Mouse (Mus musculus) forebrain, embryonic 13.5 days (tissue): ENCODE measurements around the gene Gna15. TPM values are rescaled to one million over a fixed set of nuclear protein-coding genes. Genes with fewer than 3 reads are reported as not detected.

Experiments
- ATAC-seq: fragments of 200-750 bp; cut with Nextera tagmentation; 2 replicates; pipeline ENCODE4 v1.8.0; 2017
- H3K27ac ChIP-seq: fragments of 300-500 bp; sonication (generic); 2 replicates; pipeline ENCODE4 v1.5.1; 2015; ENCODE audit warnings: inconsistent platforms, mild to moderate bottlenecking, moderate library complexity
- H3K27me3 ChIP-seq: fragments of 300-500 bp; sonication (generic); 2 replicates; pipeline ENCODE4 v1.6.1; 2015; ENCODE audit warnings: mild to moderate bottlenecking, inconsistent platforms
- H3K36me3 ChIP-seq: fragments of 300-500 bp; sonication (generic); 2 replicates; pipeline ENCODE4 v1.6.1; 2015; ENCODE audit warnings: mild to moderate bottlenecking, inconsistent platforms; ENCODE audit not compliant: poor library complexity, severe bottlenecking
- H3K4me1 ChIP-seq: fragments of 300-500 bp; sonication (generic); 2 replicates; pipeline ENCODE4 v1.6.1; 2015; ENCODE audit warnings: inconsistent platforms
- H3K4me2 ChIP-seq: fragments of 300-500 bp; sonication (generic); 2 replicates; pipeline ENCODE4 v1.6.1; 2015; ENCODE audit warnings: inconsistent platforms, mild to moderate bottlenecking, moderate library complexity
- H3K4me3 ChIP-seq: fragments of 300-500 bp; sonication (generic); 2 replicates; pipeline ENCODE4 v1.5.1; 2015; ENCODE audit warnings: mild to moderate bottlenecking, inconsistent platforms
- H3K9ac ChIP-seq: fragments of 300-500 bp; sonication (generic); 2 replicates; pipeline ENCODE4 v1.6.1; 2015; ENCODE audit warnings: mild to moderate bottlenecking, inconsistent platforms
- H3K9me3 ChIP-seq: fragments of 300-500 bp; sonication (generic); replicated peaks from 2 replicates; pipeline ENCODE4 v1.6.1; 2016; ENCODE audit warnings: inconsistent platforms
- WGBS: fragments of 180-500 bp; shearing (Covaris S2); methylation state at CpG from one replicate; pipeline ENCODE4 v1.1.7; 2015; 5-methylcytosine and 5-hydroxymethylcytosine counted together
- polyA plus RNA-seq: library from polyadenylated mRNA; unstranded; fragments of >200 nt; fragmentation: Nextera tagmentation; extraction: Ambion mirVana; gene quantifications from 2 replicates; pipeline ENCODE4 v1.2.1, GENCODE M21; 2015

The Gna15 gene
- polyA plus RNA-seq, 1 experiment from 2014 or later: 0.57 TPM

GRCm38 (mm10) chr10:81538321-81539048 lies 14.5 kb upstream of the Gna15 start:
- no peak for ATAC-seq
- no peak overlapping the region for H3K4me3 ChIP-seq
- H3K4me2 ChIP-seq: no peak overlapping the region
- 87% methylated on average over 3 of the region's 3 CpGs for WGBS
- no peak overlapping the region for H3K27ac ChIP-seq
- H3K36me3 ChIP-seq: peaks cover 24% of the 10 kb centered on the region
- no peaks in the 10 kb centered on the region for H3K9me3 ChIP-seq
- peaks cover 30% of the 10 kb centered on the region for H3K4me1 ChIP-seq
- no peaks in the 10 kb centered on the region for H3K27me3 ChIP-seq
- H3K9ac ChIP-seq: no peak overlapping the region

- H3K4me1 ChIP-seq: peaks cover 20% of the 10 kb centered on the region
- H3K9me3 ChIP-seq: no peaks in the 10 kb centered on the region
- WGBS: 81% methylated on average over 2 of the region's 2 CpGs
- ATAC-seq: no peak
- peaks cover 32% of the 10 kb centered on the region for H3K36me3 ChIP-seq
- no peak overlapping the region for H3K4me2 ChIP-seq
- no peak overlapping the region for H3K9ac ChIP-seq
- no peaks in the 10 kb centered on the region for H3K27me3 ChIP-seq
- H3K4me3 ChIP-seq: no peak overlapping the region
- H3K27ac ChIP-seq: no peak overlapping the region
These were observed 13.4 kb upstream of the Gna15 start for GRCm38 (mm10) chr10:81537429-81537828.

- no peaks in the 10 kb centered on the region for H3K9me3 ChIP-seq
- H3K4me1 ChIP-seq: peaks cover 13% of the 10 kb centered on the region; the same call in 1 of the 2 replicates
- ATAC-seq: no peak
- H3K4me2 ChIP-seq: no peak overlapping the region
- H3K9ac ChIP-seq: no peak overlapping the region
- no peaks in the 10 kb centered on the region for H3K27me3 ChIP-seq
- H3K27ac ChIP-seq: no peak overlapping the region
- 83% methylated on average over 6 of the region's 6 CpGs for WGBS
- no peak overlapping the region for H3K4me3 ChIP-seq
- H3K36me3 ChIP-seq: peaks cover 33% of the 10 kb centered on the region
These were observed 12.7 kb upstream of the Gna15 start for GRCm38 (mm10) chr10:81536734-81537133.

- Histone ChIP-seq H3K4me2 (no peak overlapping the region), H3K4me1 (0 out of 2 replicates have a peak, but pooled peaks cover 4% of the 10 kb centered on the region), H3K36me3 (peaks cover 46% of the 10 kb centered on the region), H3K27me3 (no peaks in the 10 kb centered on the region), H3K27ac (no peak overlapping the region), H3K4me3 (no peak overlapping the region), H3K9me3 (no peaks in the 10 kb centered on the region), H3K9ac (no peak overlapping the region)
- 61% methylated on average over 16 of the region's 16 CpGs for WGBS
- no peak for ATAC-seq
These were observed 10.8 kb upstream of the Gna15 start for GRCm38 (mm10) chr10:81534826-81535225.

- Histone ChIP-seq H3K9ac (no peak overlapping the region), H3K4me3 (no peak overlapping the region), H3K27me3 (peaks cover 16% of the 10 kb centered on the region), H3K27ac (no peak overlapping the region), H3K4me1 (no peaks in the 10 kb centered on the region), H3K36me3 (peaks cover 40% of the 10 kb centered on the region), H3K4me2 (no peak overlapping the region), H3K9me3 (no peaks in the 10 kb centered on the region)
- 15% methylated on average over 14 of the region's 14 CpGs for WGBS
- ATAC-seq: peak; percentile 56; the same call in 1 of the 2 replicates
These were observed 2.8 kb upstream of the Gna15 start for GRCm38 (mm10) chr10:81526779-81527178.

GRCm38 (mm10) chr10:81525017-81525694 lies 1.1 kb upstream of the Gna15 start:
- Histone ChIP-seq H3K27me3 (peaks cover 16% of the 10 kb centered on the region), H3K36me3 (peaks cover 24% of the 10 kb centered on the region), H3K9me3 (no peaks in the 10 kb centered on the region), H3K4me3 (no peak overlapping the region), H3K27ac (no peak overlapping the region), H3K4me1 (no peaks in the 10 kb centered on the region), H3K4me2 (no peak overlapping the region), H3K9ac (no peak overlapping the region)
- ATAC-seq: no peak
- WGBS: 79% methylated on average over 12 of the region's 13 CpGs

- H3K9me3 ChIP-seq: no peaks in the 10 kb centered on the region
- ATAC-seq: no peak
- no peak overlapping the region for H3K4me3 ChIP-seq
- H3K27ac ChIP-seq: no peak overlapping the region
- peaks cover 16% of the 10 kb centered on the region for H3K27me3 ChIP-seq
- H3K4me1 ChIP-seq: no peaks in the 10 kb centered on the region
- WGBS: 28% methylated on average over 19 of the region's 19 CpGs
- peaks cover 8% of the 10 kb centered on the region; the same call in 1 of the 2 replicates for H3K36me3 ChIP-seq
- no peak overlapping the region for H3K9ac ChIP-seq
- no peak overlapping the region for H3K4me2 ChIP-seq
These were observed 455 bp downstream of the Gna15 start for GRCm38 (mm10) chr10:81523570-81523969.

GRCm38 (mm10) chr10:81523142-81523541 lies 883 bp downstream of the Gna15 start:
- Histone ChIP-seq H3K27me3 (peaks cover 16% of the 10 kb centered on the region), H3K36me3 (peaks cover 7% of the 10 kb centered on the region; the same call in 1 of the 2 replicates), H3K9me3 (no peaks in the 10 kb centered on the region), H3K9ac (no peak overlapping the region), H3K4me1 (no peaks in the 10 kb centered on the region), H3K27ac (no peak overlapping the region), H3K4me2 (no peak overlapping the region), H3K4me3 (no peak overlapping the region)
- 79% methylated on average over 6 of the region's 6 CpGs for WGBS
- no peak for ATAC-seq

- no peaks in the 10 kb centered on the region for H3K4me1 ChIP-seq
- no peak for ATAC-seq
- WGBS: 80% methylated on average over 3 of the region's 3 CpGs
These were observed 4.1 kb downstream of the Gna15 start for GRCm38 (mm10) chr10:81519978-81520365.

GRCm38 (mm10) chr10:81519227-81519977 lies 4.6 kb downstream of the Gna15 start:
- no peak overlapping the region for H3K4me3 ChIP-seq
- no peak overlapping the region for H3K4me2 ChIP-seq
- no peak overlapping the region for H3K9ac ChIP-seq
- 86% methylated on average over 6 of the region's 6 CpGs for WGBS
- ATAC-seq: no peak
- H3K27me3 ChIP-seq: peaks cover 20% of the 10 kb centered on the region
- H3K9me3 ChIP-seq: no peaks in the 10 kb centered on the region
- no peaks in the 10 kb centered on the region for H3K36me3 ChIP-seq
- H3K27ac ChIP-seq: no peak overlapping the region
- H3K4me1 ChIP-seq: no peaks in the 10 kb centered on the region

More at GRCm38 (mm10) chr10:81519978-81520365, 4.1 kb downstream of the Gna15 start:
- H3K36me3 ChIP-seq: no peaks in the 10 kb centered on the region
- no peak overlapping the region for H3K4me2 ChIP-seq
- no peak overlapping the region for H3K9ac ChIP-seq
- H3K27me3 ChIP-seq: peaks cover 21% of the 10 kb centered on the region
- no peak overlapping the region for H3K27ac ChIP-seq
- H3K9me3 ChIP-seq: no peaks in the 10 kb centered on the region
- H3K4me3 ChIP-seq: no peak overlapping the region

- Histone ChIP-seq H3K27me3 (peaks cover 13% of the 10 kb centered on the region; the same call in 1 of the 2 replicates), H3K4me2 (no peak overlapping the region), H3K27ac (no peak overlapping the region), H3K9me3 (no peaks in the 10 kb centered on the region), H3K9ac (no peak overlapping the region), H3K4me3 (no peak overlapping the region), H3K36me3 (no peaks in the 10 kb centered on the region), H3K4me1 (no peaks in the 10 kb centered on the region)
- 13% methylated on average over 4 of the region's 4 CpGs for WGBS
- no peak for ATAC-seq
These were observed 5.5 kb downstream of the Gna15 start for GRCm38 (mm10) chr10:81518546-81518945.

GRCm38 (mm10) chr10:81517227-81517626 lies 6.8 kb downstream of the Gna15 start:
- H3K4me1 ChIP-seq: no peaks in the 10 kb centered on the region
- no peaks in the 10 kb centered on the region for H3K36me3 ChIP-seq
- no peak overlapping the region for H3K4me2 ChIP-seq
- no peak overlapping the region for H3K9ac ChIP-seq
- no peak overlapping the region for H3K4me3 ChIP-seq
- no peaks in the 10 kb centered on the region for H3K9me3 ChIP-seq
- ATAC-seq: no peak
- no peak overlapping the region for H3K27ac ChIP-seq
- 76% methylated on average over 8 of the region's 8 CpGs for WGBS
- peaks cover 15% of the 10 kb centered on the region for H3K27me3 ChIP-seq
